Mouse (Mus musculus): ENCODE results near the gene Trim42.

The Trim42 gene

DNA sequence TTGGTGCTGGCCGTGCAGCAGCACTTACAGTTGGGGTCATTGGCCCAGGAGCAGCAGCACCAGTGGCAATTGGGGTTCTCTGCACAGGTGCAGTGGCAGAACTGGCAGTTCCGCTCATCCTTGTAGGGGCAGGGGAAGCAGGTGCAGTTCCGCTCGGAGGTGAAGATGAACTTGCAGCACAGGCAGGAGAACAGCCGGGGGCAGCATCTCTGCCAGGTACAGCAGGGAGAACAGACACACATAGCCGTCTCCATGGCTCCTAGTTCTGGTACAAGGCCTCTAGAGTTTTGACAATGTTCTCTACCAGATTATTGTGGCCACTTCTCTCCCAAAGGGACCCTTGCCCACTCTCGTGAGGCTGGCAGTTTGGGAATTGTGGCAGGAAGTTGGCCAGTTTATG is at the start of gene Trim42:
Gene Trim42, minus strand, starts transcription at position 368 of the 400 bp plus-strand sequence.
- no peak for DNase-seq

DNA sequence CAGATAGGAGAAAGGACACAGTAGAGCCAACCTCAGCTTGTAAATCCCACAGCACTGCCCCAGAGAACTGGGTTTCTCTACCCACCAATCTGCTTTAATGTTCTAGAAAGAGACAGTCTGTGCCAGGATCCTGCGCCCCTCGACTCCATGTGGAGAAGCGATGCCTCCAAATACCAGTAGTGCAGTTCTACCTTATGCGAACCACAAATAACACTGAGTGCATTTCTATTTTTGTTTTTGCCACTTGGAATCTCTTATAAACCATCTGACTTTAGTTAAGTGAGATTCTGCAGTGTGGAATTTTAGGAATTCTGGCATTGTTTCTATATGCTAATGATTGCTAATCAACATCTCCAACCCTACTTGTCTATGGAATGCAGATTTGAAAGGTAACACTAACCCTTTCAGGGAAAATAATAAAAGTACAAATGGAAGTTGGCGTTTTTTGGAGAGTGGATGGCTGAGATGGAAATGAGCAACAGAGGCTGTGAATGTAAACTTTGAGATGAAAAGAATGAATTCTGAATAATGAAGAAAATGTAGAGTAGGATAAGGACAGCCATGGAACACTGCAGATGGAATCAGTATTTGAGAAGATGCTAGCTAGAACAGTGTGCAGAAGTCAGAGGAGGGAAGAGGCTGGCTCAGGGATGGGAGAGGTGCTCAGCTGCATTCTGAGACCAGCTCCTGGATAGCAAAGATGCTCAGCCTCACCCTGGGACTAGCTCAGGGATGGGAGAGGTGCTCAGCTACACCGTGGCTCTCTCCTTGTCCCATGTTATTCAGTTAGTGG is 45.3 kb upstream of the Trim42 start:
- no peak for DNase-seq

DNA sequence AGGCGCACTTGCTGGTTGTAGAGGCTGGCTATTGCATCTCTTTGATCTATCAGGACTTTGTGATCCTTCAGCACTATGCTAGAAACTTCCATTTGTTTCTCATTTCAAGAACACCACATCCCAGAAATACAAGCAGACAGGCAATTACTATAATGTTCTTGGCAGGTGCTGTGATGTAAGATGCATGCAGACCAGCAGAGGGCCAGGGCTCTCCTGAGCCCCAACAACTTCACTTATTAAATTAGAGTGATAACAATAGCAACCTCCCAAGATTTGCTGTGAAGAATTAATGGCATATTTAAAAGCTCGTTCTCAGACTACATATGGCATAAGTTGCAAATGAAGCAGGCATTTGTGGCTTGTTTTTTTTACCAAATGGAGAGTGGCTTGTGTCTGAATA is 38.4 kb upstream of the Trim42 start:
- no peak for DNase-seq

DNA sequence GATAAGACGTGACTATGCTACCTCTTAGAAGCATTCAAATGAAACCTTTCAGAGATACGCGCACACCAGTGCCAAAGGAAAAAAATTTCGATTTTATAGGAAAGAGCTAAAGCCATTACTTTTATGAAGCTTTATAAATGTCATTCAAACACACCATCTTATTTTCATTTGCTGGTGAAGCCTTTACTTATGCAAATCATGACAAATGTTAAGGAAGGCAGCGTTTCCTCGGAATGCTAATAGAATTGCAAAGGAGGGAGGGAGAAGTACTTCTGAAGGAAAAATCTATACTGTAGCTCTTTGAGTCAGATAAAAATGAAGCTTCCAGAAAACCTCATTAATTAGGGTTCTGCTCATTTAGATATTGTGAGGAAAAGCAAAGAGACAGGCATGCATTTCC is 13.3 kb downstream of the Trim42 start:
- DNase-seq, result no peak

DNA sequence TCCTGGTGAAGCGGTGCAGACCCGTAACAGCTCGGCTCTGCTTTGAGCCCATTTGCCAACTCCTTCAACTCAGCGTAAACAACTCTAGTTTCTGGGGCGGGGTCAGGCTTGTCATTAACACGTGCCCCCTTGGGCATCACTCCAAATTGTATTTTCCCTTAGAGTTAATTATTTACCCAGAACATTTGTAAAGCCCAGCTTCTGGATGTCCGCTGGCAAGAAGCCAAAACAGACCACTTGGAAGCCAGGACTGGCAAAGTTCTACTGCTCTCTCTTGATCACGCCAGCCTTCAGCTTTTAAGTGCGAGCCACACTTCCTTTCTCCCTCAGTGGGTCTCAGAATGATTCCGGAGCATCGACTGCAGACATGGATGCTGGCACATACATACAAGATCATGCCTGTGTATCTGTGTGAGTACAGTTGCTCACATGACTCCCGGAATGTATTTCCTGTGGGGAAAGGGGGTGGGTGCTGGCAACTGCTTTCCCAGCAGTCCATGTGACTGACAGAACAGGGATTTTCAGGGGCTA is 24.9 kb downstream of the Trim42 start:
- DNase-seq, result no peak

DNA sequence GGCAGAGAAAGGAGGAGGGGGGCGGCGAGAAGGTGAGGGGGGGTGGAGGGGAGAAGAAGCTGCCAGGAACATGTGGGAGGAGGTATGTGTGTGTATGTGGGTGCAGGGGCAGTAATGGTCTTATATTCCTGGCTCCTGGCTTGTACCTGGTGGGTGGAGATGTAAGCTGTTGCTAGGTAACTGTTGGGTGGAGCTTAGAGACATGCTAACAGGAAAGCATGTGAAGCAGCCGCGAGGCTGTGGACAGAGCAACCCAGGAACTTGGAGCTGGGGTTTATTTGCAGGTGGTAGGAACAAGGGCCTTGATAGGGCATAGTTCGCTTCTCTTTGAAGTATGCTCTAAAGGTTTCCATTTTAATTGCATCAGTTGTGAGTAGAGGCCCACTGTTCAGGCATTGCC is 28.0 kb downstream of the Trim42 start:
- no peak for DNase-seq

DNA sequence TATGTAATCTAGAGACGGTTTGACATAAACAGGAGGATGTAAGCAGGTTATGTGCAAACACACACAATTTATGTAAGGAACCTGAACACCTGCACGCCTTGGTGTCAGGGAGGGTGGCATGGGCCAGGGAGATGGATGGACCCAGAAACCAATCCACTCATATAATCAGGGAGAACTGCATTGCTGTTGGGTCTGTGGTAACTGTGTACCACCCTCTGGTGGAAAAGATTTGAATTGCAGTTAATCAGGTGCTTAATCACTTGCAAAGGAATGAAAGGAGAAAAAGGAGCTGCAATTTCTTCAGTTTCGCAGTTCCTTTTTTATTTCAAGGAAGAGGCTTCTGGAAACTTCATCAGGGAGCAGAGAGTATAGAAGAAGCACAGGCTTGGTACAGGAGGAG is 46.9 kb downstream of the Trim42 start:
- no peak for DNase-seq

DNA sequence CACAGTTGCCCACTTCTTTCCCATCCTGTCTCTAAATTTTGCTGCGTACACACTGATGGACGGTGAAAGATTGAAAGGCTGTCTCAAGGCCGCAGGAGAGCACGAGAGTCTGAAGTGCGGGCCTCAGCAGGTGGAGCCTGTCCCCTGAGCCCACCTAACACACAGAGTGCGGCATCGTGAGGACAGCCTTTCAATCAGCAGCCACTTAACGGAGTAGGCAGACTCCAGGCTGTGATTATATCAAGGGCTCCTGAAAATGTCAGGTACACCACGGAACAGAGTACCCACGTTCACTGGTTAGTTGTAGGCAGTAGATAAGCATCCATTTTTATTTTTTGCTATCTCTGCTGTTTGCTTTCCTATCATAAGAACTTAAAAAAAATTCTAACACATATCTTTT is 47.6 kb downstream of the Trim42 start:
- no peak for DNase-seq

DNA sequence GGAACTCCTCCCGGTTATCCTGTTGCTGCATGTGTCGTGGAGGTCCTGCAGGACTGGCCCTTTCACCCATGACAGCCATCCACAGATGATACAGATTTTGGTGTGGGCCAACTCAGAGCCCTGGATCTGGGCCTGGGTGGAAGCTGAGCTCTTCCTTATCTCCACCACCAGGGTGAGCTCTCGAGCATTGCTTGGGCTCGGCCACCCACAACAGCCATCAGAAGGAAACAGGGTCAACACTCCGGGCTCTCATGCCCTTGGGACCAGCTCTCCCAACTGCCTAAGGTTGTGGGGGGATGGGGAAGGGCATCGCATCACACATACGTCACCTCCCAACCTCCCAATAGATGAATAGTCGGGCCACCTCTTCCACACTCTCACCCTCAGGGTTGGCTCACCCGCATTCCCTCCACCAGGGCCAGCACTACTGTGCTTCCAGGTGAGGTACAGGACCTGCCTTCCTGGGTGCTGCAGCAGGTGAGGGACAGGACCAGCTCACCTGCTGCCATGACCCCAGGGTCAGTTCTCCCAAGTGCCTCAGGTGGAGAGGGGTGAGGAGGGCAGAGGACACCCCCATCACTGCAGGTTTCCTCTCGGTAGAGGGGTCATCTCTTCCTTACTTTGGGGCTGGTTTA is 54.2 kb downstream of the Trim42 start:
- no peak for DNase-seq

DNA sequence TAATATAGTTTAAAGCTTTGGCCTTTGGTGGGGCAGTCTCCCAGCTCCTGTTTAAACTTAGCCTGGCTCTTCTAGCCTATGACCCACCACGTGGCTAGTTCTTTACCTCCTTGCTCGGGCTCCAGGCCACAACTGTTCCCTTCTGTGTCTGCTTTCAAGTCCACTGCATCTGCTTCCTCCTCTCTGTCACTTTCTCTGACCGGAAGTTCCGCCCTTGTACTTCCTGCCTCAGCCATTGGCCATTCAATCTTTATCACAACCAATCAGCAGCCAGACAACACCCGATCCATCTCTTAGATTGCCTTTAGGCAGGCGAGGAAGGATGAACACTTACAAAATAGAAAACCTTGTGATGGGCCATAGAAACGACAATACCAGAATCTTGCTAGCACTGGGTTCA is 58.1 kb downstream of the Trim42 start:
- DNase-seq, result no peak

DNA sequence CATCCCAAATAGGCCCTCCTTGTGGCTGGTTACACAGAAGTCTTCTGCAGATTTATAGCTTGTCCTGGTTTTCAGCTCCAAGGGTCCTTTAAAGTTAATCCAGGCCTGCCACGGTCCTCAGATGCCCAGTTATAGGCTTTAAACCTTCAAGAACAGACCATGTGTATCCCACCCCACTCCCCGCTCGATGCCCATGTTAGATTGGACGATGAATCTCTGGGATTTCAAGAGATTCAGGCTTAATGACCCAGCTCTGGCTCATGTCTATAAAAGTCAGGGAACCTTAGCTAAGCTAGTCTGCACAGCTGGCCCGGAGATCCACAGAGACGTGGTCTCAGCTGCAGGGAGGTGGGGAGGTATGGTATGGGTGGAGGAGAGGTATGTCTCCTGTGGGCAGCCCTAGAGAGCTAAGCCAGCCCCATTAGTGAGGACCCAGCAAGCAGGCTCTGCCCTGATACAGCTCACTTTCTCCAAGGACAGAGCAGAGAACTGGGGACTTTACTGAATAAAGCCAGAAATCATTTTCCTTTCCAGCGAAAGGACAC is 60.2 kb downstream of the Trim42 start:
- DNase-seq, result no peak

DNA sequence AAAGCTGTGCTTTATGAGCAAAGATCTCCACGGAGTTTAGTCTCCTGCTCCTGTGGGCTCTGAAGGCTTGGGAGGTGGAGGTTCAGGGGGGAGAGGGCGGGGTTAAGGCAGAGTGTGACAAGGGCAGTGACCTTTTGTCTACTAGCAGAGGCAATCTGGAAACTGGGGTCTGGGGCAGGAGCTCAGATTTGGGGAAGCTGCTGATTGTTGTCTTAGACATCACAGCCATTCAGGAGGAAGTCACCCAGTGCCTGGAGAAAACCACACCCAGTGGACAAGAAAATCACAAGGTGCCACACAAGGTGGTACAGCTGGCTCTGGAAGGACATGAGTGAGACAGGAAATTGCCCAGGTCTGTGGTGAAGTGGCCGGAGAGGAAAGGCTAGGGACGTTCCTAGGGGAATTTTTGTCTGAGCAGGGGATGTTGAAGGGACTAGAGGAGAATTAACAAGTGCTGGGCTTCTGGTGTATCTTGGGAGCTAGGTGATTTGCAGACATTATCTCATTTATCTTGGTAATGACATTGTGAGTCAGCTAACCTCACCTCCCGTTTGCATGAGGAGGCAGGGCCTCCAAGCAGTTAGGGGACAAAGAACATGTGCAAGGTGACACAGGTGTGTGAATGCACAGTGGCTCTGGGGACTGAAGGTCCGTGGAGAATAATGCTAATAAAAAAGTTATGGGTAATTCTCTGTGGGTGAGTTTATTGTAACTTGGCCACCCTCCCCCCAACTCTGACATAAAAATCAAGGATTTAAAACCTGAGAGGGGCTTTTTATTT is 61.9 kb downstream of the Trim42 start:
- DNase-seq, result no peak

All from thymus, postnatal 25 days (tissue).